Mouse (Mus musculus): ENCODE results near the gene Socs4.

Gene Socs4

GRCm38 (mm10) chr14:47275417-47275816, 1.3 kb upstream of the Socs4 start:
- no peak for TF ChIP-seq GATA4 (IDR thresholded peaks at IDR 0.05; ENCODE audit: insufficient replicate concordance, low read length)

DNA sequence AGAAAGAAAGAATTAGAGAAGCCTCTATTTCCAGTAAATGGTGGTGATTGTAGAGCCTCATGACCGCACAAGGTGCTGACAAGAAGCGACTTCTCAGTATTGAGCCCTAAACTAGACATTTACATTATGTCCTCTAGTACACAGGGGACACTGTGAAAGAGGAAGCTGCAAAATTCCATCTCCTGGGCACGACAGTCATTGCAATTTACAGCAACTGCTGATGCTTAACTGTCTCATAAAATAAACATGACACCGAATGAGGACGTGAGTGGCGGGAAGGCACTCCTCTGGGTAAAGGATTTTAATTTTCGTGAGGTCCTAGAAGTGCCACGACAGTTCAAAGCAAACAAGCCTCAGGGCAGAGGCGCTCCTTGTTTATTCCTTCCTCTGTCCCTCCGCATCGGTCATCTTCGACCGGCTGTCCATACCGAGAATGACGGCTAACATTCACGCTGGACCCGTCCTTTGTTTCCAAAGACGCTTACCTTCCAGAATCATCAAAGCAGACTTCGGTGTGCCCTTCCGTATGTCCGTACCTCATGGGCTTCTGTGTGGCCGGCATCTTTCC, 611 bp upstream of the Socs4 start:
- TF ChIP-seq GATA4 (IDR thresholded peaks at IDR 0.05; ENCODE audit: insufficient replicate concordance, low read length), result no peak

GRCm38 (mm10) chr14:47279058-47279457, 2.3 kb downstream of the Socs4 start:
- TF ChIP-seq GATA4 (IDR thresholded peaks at IDR 0.05; ENCODE audit: insufficient replicate concordance, low read length), result no peak

- no peak for TF ChIP-seq GATA4 (IDR thresholded peaks at IDR 0.05; ENCODE audit: insufficient replicate concordance, low read length)
Measured at GRCm38 (mm10) chr14:47281535-47281934, 4.8 kb downstream of the Socs4 start.

GRCm38 (mm10) chr14:47283568-47283967, 6.8 kb downstream of the Socs4 start:
- no peak for TF ChIP-seq GATA4 (IDR thresholded peaks at IDR 0.05; ENCODE audit: insufficient replicate concordance, low read length)

DNA sequence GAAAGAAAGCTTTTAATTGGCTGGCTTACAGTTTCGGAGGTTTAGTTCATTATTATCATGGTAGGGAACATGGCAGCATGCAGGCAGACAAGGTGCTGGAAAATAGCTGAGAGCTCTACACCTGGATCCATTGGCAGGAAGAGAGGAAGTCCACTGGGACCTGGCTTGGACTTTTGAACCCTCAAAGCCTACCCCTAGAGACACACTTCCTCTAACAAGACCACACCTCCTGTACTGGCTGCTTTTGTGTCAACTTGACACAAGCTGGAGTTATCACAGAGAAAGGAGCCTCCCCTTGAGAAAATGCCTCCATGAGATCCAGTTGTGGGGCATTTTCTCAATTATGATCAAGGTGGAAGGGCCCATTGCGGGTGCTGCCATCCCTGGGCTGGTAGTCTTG, 8.5 kb downstream of the Socs4 start:
- no peak for TF ChIP-seq GATA4 (IDR thresholded peaks at IDR 0.05; ENCODE audit: insufficient replicate concordance, low read length)

DNA sequence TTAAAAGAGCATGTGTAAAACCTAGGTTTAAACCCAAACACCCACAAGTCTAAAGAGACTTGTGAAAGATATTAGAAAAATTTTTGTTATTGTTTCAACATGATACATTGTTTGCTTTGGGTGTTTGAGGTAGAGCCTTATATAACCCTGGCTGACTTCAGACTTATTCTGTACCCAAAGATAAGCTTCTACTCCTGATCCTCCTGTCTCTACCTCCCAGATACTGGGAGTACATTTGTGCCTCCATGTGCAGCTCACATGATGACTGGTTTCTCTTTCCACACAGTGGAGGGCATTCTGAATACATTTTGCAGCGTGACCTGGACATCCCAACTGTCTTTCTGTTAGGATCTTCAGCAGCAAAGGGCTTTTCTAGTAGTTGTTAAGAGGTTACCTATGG, 9.5 kb downstream of the Socs4 start:
- no peak for TF ChIP-seq GATA4 (IDR thresholded peaks at IDR 0.05; ENCODE audit: insufficient replicate concordance, low read length)

- TF ChIP-seq GATA4 (IDR thresholded peaks at IDR 0.05; ENCODE audit: insufficient replicate concordance, low read length), result no peak
Measured at GRCm38 (mm10) chr14:47287021-47287420, 10.3 kb downstream of the Socs4 start.

GRCm38 (mm10) chr14:47291772-47292171, 15.0 kb downstream of the Socs4 start:
- no peak for TF ChIP-seq GATA4 (IDR thresholded peaks at IDR 0.05; ENCODE audit: insufficient replicate concordance, low read length)

- no peak for TF ChIP-seq GATA4 (IDR thresholded peaks at IDR 0.05; ENCODE audit: insufficient replicate concordance, low read length)
Measured at GRCm38 (mm10) chr14:47294136-47294535, 17.4 kb downstream of the Socs4 start.

- TF ChIP-seq GATA4 (IDR thresholded peaks at IDR 0.05; ENCODE audit: insufficient replicate concordance, low read length), result peak; percentile 81
Measured at GRCm38 (mm10) chr14:47296232-47296631, 19.5 kb downstream of the Socs4 start.

DNA sequence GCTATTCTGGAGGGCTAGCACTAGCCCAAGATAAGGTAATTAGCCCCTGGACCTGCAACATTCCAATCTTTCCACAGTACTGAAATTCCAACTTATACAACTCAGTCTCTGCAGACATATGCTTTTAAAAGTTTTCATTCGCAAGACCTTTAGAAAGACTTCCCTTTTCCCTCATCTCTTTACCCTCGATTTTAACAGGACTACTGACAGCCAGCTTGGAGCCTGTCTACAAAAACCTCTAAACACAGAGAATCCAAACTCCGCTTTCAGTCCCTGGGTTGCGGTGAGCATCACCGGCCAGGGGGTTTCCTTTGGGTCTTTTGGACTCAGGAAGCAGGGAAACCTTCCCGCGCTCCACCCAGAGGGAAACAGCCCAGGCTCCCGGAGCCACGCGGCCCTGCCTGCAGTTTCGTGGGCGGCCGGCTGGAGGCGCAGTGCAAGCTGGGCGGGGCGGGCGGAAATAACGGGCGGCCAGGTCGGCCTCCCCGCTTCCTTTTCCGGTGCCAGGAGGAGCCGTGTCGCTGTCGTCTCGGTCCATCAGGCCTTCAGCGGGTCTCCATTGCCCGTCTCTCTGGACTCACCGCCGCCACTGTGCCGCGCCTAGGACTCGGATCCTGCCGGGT, 21.2 kb downstream of the Socs4 start, which contains the start of gene Mapk1ip1l:
Gene Mapk1ip1l, plus strand, starts transcription at position 482 of the 623 bp plus-strand sequence.
- peak; percentile 42; the same call in 1 of the 2 replicates for TF ChIP-seq GATA4 (IDR thresholded peaks at IDR 0.05; ENCODE audit: insufficient replicate concordance, low read length)

DNA sequence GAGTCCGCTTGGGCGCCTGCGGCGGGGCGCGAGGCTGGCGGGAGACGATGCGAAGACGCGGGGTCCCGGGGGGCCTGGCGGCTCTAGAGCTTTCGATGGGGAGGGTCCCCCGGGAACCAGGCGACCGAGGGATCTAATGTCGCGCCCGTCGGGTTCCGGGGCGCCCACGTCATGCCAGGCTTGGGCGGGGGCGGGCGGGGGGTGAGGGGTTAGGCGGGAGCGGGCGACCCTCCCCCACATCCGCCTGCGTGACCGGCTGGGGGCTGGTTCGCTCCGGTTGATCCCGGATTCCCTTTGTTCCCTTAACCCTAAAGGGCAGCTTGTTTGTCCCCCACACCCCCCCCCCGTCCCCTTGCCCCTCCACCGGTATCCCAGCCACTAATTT, 21.7 kb downstream of the Socs4 start:
- no peak for TF ChIP-seq GATA4 (IDR thresholded peaks at IDR 0.05; ENCODE audit: insufficient replicate concordance, low read length)

DNA sequence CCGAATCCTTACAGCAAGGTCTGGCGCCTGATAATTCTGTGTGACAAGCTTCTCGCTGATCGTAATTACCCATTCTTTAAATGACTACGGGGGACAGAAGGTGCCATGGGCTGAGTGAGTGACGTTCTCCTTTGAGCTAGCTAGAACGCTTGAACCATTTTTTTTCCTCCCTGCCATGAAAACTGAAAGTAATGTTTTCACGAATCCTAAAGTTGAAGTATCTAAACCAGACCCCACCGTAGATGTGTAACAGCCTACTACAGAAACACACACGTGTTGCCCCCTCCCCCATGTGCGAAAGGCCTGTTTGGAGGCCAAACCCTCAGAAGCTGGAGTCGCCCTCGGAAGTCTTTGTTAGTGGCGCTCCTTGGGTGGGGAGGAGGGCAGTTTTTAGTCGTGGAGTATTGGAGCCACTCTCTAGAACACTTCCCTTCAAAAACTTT, 22.1 kb downstream of the Socs4 start:
- no peak for TF ChIP-seq GATA4 (IDR thresholded peaks at IDR 0.05; ENCODE audit: insufficient replicate concordance, low read length)

DNA sequence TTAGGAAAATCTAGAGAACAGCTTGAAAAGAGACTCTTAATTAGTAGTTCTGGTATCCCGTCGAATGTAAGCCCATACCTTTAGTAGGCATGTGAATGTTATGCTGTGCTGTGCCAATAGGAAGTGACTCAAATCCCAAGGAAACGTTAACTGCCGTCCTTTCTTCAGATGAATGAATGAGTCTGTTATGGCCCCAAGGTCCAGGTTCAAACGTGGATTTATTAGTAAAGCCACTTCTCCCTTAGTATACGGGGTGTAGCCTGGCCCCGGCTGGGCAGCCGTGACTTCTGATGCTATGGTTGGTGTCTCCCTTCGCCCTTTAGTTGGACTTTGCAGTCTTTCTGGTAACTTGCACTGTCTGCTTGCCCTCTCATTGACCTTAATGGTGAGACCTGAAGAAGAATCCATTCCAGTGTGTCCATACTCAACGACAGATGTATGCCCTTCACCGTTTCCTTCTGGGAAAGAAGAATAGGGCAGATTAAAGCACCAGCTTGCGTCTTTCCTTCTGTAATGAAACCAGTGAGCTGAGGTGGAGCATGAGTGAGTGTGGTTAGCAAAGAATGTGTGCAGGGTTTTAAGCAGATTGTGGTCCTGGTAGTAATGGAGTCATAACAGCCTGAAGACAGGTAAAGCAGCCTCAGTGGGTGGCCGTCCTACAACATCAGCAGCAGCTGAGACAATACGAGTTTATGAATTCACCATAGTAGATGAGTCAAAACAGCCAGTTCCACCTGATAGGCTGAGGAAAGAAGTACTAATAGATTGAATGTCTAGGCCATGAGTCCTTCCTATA, 26.4 kb downstream of the Socs4 start:
- TF ChIP-seq GATA4 (IDR thresholded peaks at IDR 0.05; ENCODE audit: insufficient replicate concordance, low read length), result no peak

GRCm38 (mm10) chr14:47304814-47305405, 28.2 kb downstream of the Socs4 start:
- no peak for TF ChIP-seq GATA4 (IDR thresholded peaks at IDR 0.05; ENCODE audit: insufficient replicate concordance, low read length)

Measured in liver, adult (tissue).